In genomic region chr9:115007776-115008175, GRCm38 (mm10) we compare ENCODE assay signal across 18 mouse cellular contexts. TPM values are rescaled to one million over a fixed set of nuclear protein-coding genes. Genes with fewer than 3 reads are reported as not detected.
DNase-seq lines count a peak whose midpoint lies in the region; ATAC-seq and TF ChIP-seq lines count a peak whose summit lies in the region.
"Had no signal": no experiment of that assay in that cellular context is flagged by ENCODE, and none has a peak within 500 bp of the region (broad histone marks: within the 10 kb centered on the region; RNA-seq: fewer than 3 reads in every experiment).

No protein-coding gene starts in this region.

- no peaks in the 10 kb centered on the region for H3K4me1 ChIP-seq in embryonic facial prominence, embryonic 12.5 days
- H3K4me1 ChIP-seq in embryonic facial prominence, embryonic 10.5 days = no peaks in the 10 kb centered on the region
- H3K4me1 ChIP-seq in intestine, embryonic 14.5 days (replicated peaks; ENCODE audit: control insufficient read depth, insufficient read depth, low read length) = no peaks in the 10 kb centered on the region; the same call in 1 of the 2 replicates
- 0 out of 2 replicates have a peak, but pooled peaks cover 2% of the 10 kb centered on the region for H3K4me1 ChIP-seq in intestine, embryonic 15.5 days (replicated peaks)
- peaks cover 2% of the 10 kb centered on the region; the same call in 1 of the 2 replicates for H3K4me1 ChIP-seq in lung, embryonic 14.5 days (ENCODE audit: insufficient read depth)
- H3K4me1 ChIP-seq: forebrain, embryonic 15.5 days; midbrain, embryonic 12.5 days had no signal

- H3K36me3 ChIP-seq in embryonic facial prominence, embryonic 12.5 days = no peaks in the 10 kb centered on the region; the same call in 1 of the 2 replicates
- H3K36me3 ChIP-seq in embryonic facial prominence, embryonic 10.5 days (replicated peaks) = no peaks in the 10 kb centered on the region
- no peaks in the 10 kb centered on the region for H3K36me3 ChIP-seq in intestine, embryonic 14.5 days (ENCODE audit: control insufficient read depth, insufficient read depth, low read length)
- no peaks in the 10 kb centered on the region for H3K36me3 ChIP-seq in intestine, embryonic 15.5 days
- no peaks in the 10 kb centered on the region for H3K36me3 ChIP-seq in lung, embryonic 14.5 days (ENCODE audit: insufficient read depth)
- H3K36me3 ChIP-seq: forebrain, embryonic 15.5 days; midbrain, embryonic 12.5 days had no signal

- no peak overlapping the region for H3K9ac ChIP-seq in embryonic facial prominence, embryonic 12.5 days
- no peak overlapping the region for H3K9ac ChIP-seq in intestine, embryonic 14.5 days (ENCODE audit: low read length)
- no peak overlapping the region for H3K9ac ChIP-seq in intestine, embryonic 15.5 days
- H3K9ac ChIP-seq in lung, embryonic 14.5 days = no peak overlapping the region
- H3K9ac ChIP-seq: forebrain, embryonic 15.5 days; midbrain, embryonic 12.5 days had no signal

- 69% methylated on average over 6 of the region's 6 CpGs for WGBS in embryonic facial prominence, embryonic 12.5 days
- 86% methylated on average over 6 of the region's 6 CpGs for WGBS in embryonic facial prominence, embryonic 10.5 days
- 57% methylated on average over 6 of the region's 6 CpGs for WGBS in intestine, embryonic 14.5 days
- 58% methylated on average over 6 of the region's 6 CpGs for WGBS in intestine, embryonic 15.5 days
- 48% methylated on average over 6 of the region's 6 CpGs for WGBS in lung, embryonic 14.5 days

- DNase-seq in embryonic facial prominence, embryonic 10.5 days (ENCODE audit: low spot score) = no peak
- DNase-seq in intestine, embryonic 14.5 days (ENCODE audit: low spot score) = no peak
- peak; percentile 81 for DNase-seq in lung, embryonic 14.5 days
- no peak for DNase-seq in lung, postnatal 4 days
- peak; percentile 13 for DNase-seq in fibroblast of lung, adult 2 months (ENCODE audit: low read depth)
- no peak for DNase-seq in right cerebral cortex, adult 18-20 months
- DNase-seq: adrenal gland, adult 2 months; cerebellum, postnatal 10 days; heart, adult 2 months; right cerebral cortex, postnatal 4 days; thymus, adult 18-20 months had no signal

- peak overlapping the region; percentile 2; the same call in 1 of the 2 replicates for H3K27ac ChIP-seq in embryonic facial prominence, embryonic 12.5 days
- no peak overlapping the region for H3K27ac ChIP-seq in embryonic facial prominence, embryonic 10.5 days (replicated peaks)
- H3K27ac ChIP-seq in intestine, embryonic 14.5 days (ENCODE audit: low read depth) = 0 out of 2 replicates have a peak overlapping the region, but pooled peaks have one; percentile 5
- no peak overlapping the region for H3K27ac ChIP-seq in intestine, embryonic 15.5 days
- H3K27ac ChIP-seq in lung, embryonic 14.5 days (ENCODE audit: low read depth) = peak overlapping the region; percentile 59; the same call in 1 of the 2 replicates
- H3K27ac ChIP-seq: forebrain, embryonic 15.5 days; heart, adult 2 months; hindbrain, postnatal 0 days; macrophage; midbrain, embryonic 12.5 days had no signal

- ATAC-seq in embryonic facial prominence, embryonic 12.5 days (ENCODE audit: insufficient number of reproducible peaks, insufficient read depth, low FRiP score, low TSS enrichment) = no peak
- ATAC-seq in intestine, embryonic 14.5 days (replicated peaks; ENCODE audit: low FRiP score, low TSS enrichment, low read depth) = no peak
- ATAC-seq in intestine, embryonic 15.5 days = no peak
- ATAC-seq in lung, embryonic 14.5 days (ENCODE audit: insufficient read depth) = peak; percentile 71
- ATAC-seq: forebrain, embryonic 15.5 days; hindbrain, postnatal 0 days had no signal

- H3K27me3 ChIP-seq in embryonic facial prominence, embryonic 12.5 days = no peaks in the 10 kb centered on the region
- no peaks in the 10 kb centered on the region for H3K27me3 ChIP-seq in embryonic facial prominence, embryonic 10.5 days (replicated peaks; ENCODE audit: low read depth, poor library complexity, severe bottlenecking)
- H3K27me3 ChIP-seq in intestine, embryonic 14.5 days (replicated peaks; ENCODE audit: control insufficient read depth, insufficient read depth, low read length) = no peaks in the 10 kb centered on the region
- H3K27me3 ChIP-seq in intestine, embryonic 15.5 days (replicated peaks) = no peaks in the 10 kb centered on the region
- H3K27me3 ChIP-seq in lung, embryonic 14.5 days (ENCODE audit: insufficient read depth, low read length) = no peaks in the 10 kb centered on the region
- H3K27me3 ChIP-seq: forebrain, embryonic 15.5 days; midbrain, embryonic 12.5 days had no signal

- TF ChIP-seq CTCF in lung, embryonic 14.5 days (IDR thresholded peaks at IDR 0.05; ENCODE audit: low read depth) = no peak

- peaks cover 8% of the 10 kb centered on the region; the same call in 1 of the 2 replicates for H3K9me3 ChIP-seq in embryonic facial prominence, embryonic 12.5 days
- H3K9me3 ChIP-seq in embryonic facial prominence, embryonic 10.5 days = peaks cover 17% of the 10 kb centered on the region
- H3K9me3 ChIP-seq in intestine, embryonic 14.5 days (ENCODE audit: control insufficient read depth, low read length) = peaks cover 8% of the 10 kb centered on the region; the same call in 1 of the 2 replicates
- no peaks in the 10 kb centered on the region for H3K9me3 ChIP-seq in intestine, embryonic 15.5 days
- peaks cover 6% of the 10 kb centered on the region; the same call in 1 of the 2 replicates for H3K9me3 ChIP-seq in lung, embryonic 14.5 days (ENCODE audit: low read depth, low read length)
- H3K9me3 ChIP-seq: forebrain, embryonic 15.5 days had no signal

- no peak overlapping the region for H3K4me3 ChIP-seq in embryonic facial prominence, embryonic 12.5 days
- H3K4me3 ChIP-seq in embryonic facial prominence, embryonic 10.5 days = no peak overlapping the region
- H3K4me3 ChIP-seq in intestine, embryonic 14.5 days (ENCODE audit: low read depth, low read length) = no peak overlapping the region
- no peak overlapping the region for H3K4me3 ChIP-seq in intestine, embryonic 15.5 days (replicated peaks)
- no peak overlapping the region for H3K4me3 ChIP-seq in lung, embryonic 14.5 days (ENCODE audit: low read depth, low read length)
- H3K4me3 ChIP-seq: forebrain, embryonic 15.5 days; heart, adult 2 months; midbrain, embryonic 12.5 days had no signal

- H3K4me2 ChIP-seq in embryonic facial prominence, embryonic 12.5 days (replicated peaks) = no peak overlapping the region
- no peak overlapping the region for H3K4me2 ChIP-seq in intestine, embryonic 14.5 days (ENCODE audit: low read length)
- H3K4me2 ChIP-seq in intestine, embryonic 15.5 days (replicated peaks) = no peak overlapping the region
- no peak overlapping the region for H3K4me2 ChIP-seq in lung, embryonic 14.5 days
- H3K4me2 ChIP-seq: forebrain, embryonic 15.5 days; liver, embryonic 11.5 days; midbrain, embryonic 12.5 days had no signal

RNA-seq across cellular contexts. Expression of gene Rps27rt, which starts 25.2 kb away (rescaled TPM):
- 394 and 429 TPM in 2 replicates for polyA plus RNA-seq in embryonic facial prominence, embryonic 12.5 days (2016; fragmentation: Nextera tagmentation; extraction: Ambion mirVana)
- polyA plus RNA-seq in embryonic facial prominence, embryonic 10.5 days (2016; fragmentation: Nextera tagmentation; extraction: Ambion mirVana) = 232 and 250 TPM in 2 replicates
- polyA plus RNA-seq in intestine, embryonic 14.5 days (2014; fragmentation: Nextera tagmentation; extraction: Ambion mirVana) = 552 and 593 TPM in 2 replicates
- polyA plus RNA-seq in intestine, embryonic 15.5 days (2015; fragmentation: Nextera tagmentation; extraction: Ambion mirVana) = 387 and 549 TPM in 2 replicates
- polyA plus RNA-seq in lung, embryonic 14.5 days (2014; fragmentation: Nextera tagmentation; extraction: Ambion mirVana) = 484 and 540 TPM in 2 replicates

RNA-seq across cellular contexts. Expression of gene Osbpl10, which starts 29.4 kb away (rescaled TPM):
- 2.9 TPM in 2 replicates for polyA plus RNA-seq in embryonic facial prominence, embryonic 12.5 days (2016; fragmentation: Nextera tagmentation; extraction: Ambion mirVana)
- 1.1 and 1.3 TPM in 2 replicates for polyA plus RNA-seq in embryonic facial prominence, embryonic 10.5 days (2016; fragmentation: Nextera tagmentation; extraction: Ambion mirVana)
- 1.6 and 2.2 TPM in 2 replicates for polyA plus RNA-seq in intestine, embryonic 14.5 days (2014; fragmentation: Nextera tagmentation; extraction: Ambion mirVana)
- 2.5 and 2.9 TPM in 2 replicates for polyA plus RNA-seq in intestine, embryonic 15.5 days (2015; fragmentation: Nextera tagmentation; extraction: Ambion mirVana)
- polyA plus RNA-seq in lung, embryonic 14.5 days (2014; fragmentation: Nextera tagmentation; extraction: Ambion mirVana) = 2.4 and 2.5 TPM in 2 replicates
- polyA plus RNA-seq: macrophage had no signal

Comparison
In these comparisons a context has a peak if more than half of its experiments do, and no peak if none do; other contexts are left out.
1. H3K27ac ChIP-seq: peak in embryonic facial prominence, embryonic 12.5 days (single experiment), intestine, embryonic 14.5 days (single experiment) and lung, embryonic 14.5 days (single experiment); none in embryonic facial prominence, embryonic 10.5 days (single experiment) and intestine, embryonic 15.5 days (single experiment).
2. DNase-seq: peak in lung, embryonic 14.5 days (single experiment) and fibroblast of lung, adult 2 months (single experiment); none in embryonic facial prominence, embryonic 10.5 days (single experiment), intestine, embryonic 14.5 days (single experiment), lung, postnatal 4 days (0 of 2) and right cerebral cortex, adult 18-20 months (single experiment).